Mouse (Mus musculus) yolk sac, embryonic 10.5 days (tissue): ENCODE results near the gene Tbc1d15.
"Not testable (repeated sequence)": the region's sequence is repeated elsewhere in the genome, so short reads cannot be mapped to it uniquely, and the experiment has no call there.

ENCODE experiments used
- DNase-seq: peaks from one replicate; pipeline ENCODE4 v3.0.0-alpha.2; 2017; ENCODE audit warnings: low spot score

Gene Tbc1d15

GRCm38 (mm10) chr10:115245488-115245887, 5.8 kb downstream of the Tbc1d15 start:
- no peak for DNase-seq

DNA sequence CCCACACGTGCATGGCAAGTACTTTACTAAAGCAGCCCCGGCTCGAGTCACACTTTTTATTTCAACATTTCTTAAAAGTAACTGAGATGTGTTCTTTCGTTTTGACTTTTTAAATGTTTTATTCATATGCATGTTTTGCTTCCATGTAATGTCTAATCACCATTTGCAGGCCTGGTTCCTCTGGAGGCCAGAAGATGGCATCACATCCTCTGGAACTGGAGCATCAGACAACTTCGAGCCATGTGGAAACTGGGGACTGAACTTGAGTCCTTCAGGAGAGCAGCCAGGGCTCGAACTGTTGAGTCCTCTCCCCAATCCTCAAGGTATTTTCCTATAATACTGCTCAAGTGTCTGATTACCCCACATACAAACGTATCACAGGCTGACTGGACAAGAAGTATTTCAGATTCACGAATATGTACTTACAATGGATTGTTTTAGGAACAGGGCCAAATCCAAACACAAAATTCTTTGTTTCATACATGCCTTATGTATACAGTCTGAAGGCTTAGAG, 10.1 kb downstream of the Tbc1d15 start:
- no peak for DNase-seq

GRCm38 (mm10) chr10:115237931-115238330, 13.3 kb downstream of the Tbc1d15 start:
- peak; percentile 32 for DNase-seq

GRCm38 (mm10) chr10:115236733-115237132, 14.5 kb downstream of the Tbc1d15 start:
- no peak for DNase-seq

GRCm38 (mm10) chr10:115235501-115235900, 15.8 kb downstream of the Tbc1d15 start:
- no peak for DNase-seq

DNA sequence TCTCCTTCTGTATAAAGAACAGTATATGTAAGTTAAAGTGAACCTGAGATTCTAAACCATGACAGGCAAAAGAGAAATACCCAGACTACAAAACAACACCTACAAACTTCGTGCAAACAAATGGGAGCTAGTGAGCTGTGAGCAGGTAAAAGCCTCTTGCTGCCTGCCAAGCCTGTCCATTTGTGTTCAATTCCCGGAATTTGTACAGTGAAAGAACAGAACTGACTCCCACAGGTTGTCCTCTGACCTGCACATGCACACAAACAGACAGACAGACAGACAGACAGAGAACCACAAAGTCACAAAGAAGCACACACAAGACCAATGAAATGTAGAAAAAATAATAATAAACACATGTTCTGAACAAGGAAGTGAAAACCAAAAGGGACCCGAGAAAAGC, 17.5 kb downstream of the Tbc1d15 start:
- no peak for DNase-seq

- DNase-seq = no peak
Observed at GRCm38 (mm10) chr10:115232513-115232912, 18.8 kb downstream of the Tbc1d15 start.

DNA sequence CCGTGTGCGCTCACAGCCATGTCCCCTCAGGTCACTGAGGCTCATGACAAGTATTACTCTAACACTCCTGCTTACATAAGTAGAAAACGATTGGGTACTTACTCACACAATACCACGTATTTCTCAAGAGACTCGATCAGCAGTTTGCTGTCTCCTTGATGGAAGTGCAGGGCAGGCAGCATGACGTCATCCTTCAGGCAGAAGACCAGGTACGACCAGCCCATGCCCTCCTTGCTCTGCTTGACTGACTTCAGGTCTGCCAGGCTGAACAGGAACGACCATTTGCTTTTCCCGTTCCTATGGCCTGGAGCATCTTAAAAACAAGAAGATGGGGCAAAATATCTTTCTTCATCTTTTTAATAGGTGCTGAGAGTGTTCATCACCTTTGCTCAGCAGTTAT, 22.2 kb downstream of the Tbc1d15 start:
- no peak for DNase-seq

- DNase-seq = no peak
Observed at GRCm38 (mm10) chr10:115226586-115226985, 24.7 kb downstream of the Tbc1d15 start.

GRCm38 (mm10) chr10:115223845-115224244, 27.4 kb downstream of the Tbc1d15 start:
- no peak for DNase-seq

DNA sequence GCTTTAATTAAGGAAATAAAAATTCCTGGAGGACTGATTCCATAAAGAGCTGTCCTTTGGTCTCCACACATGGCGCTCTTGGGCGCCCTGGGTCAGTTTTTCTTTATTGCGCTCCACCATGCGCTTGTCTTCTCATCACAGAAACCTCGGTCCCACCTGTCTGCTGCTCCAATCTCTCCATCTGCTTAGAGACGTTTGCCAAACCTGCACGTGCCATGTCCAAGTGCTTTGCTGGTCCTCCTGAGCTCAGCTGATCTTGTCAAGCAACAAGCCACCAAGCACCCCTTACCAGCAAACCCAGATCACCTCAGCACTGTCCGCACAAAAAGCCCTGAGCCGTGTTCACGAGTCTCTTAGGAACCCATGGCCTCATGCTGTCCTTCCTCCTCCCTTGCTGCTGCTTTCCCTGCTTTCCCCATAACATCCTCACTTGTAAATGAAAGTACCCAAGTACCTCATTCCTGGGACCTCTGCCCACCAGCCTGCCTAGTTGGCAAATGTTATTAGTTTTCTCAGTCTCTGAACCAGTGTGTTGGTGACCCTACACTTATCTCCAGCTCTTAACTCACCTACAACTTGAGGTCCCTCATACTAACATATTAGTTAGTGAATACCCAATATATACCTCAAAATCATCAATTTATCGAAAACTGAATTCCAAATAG, 38.2 kb downstream of the Tbc1d15 start:
- DNase-seq = no peak

GRCm38 (mm10) chr10:115205825-115206224, 45.4 kb downstream of the Tbc1d15 start:
- DNase-seq = no peak

- no peak for DNase-seq
Observed at GRCm38 (mm10) chr10:115205284-115205683, 46.0 kb downstream of the Tbc1d15 start.

- DNase-seq = no peak
Observed at GRCm38 (mm10) chr10:115191214-115191613, 60.1 kb downstream of the Tbc1d15 start.

GRCm38 (mm10) chr10:115187390-115187789, 63.9 kb downstream of the Tbc1d15 start:
- no peak for DNase-seq

DNA sequence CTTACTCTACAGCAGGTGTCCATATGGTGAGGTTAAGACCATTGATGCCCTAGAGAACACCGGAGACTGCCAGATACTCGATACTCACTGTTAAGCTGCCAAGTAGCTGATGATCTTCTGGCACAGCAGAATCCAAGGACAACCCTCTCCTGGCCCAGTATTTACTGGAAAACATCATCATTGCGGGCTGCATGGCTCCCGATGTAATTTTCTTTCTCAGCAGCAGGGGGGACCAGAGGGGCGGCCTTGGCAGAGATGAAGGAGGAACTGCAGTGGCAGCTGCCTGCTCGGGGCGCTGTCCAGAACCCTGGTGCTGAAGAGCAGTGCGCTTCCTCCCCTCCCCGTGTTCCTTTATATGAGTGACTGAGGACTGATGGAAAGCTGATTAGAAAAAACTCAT, 66.6 kb downstream of the Tbc1d15 start, which contains the start of gene Tph2:
Gene Tph2 (minus strand): TSS at position 326 of the 400 bp plus-strand sequence.
- peak; percentile 67 for DNase-seq

GRCm38 (mm10) chr10:115181034-115181433, 70.2 kb downstream of the Tbc1d15 start:
- no peak for DNase-seq

DNA sequence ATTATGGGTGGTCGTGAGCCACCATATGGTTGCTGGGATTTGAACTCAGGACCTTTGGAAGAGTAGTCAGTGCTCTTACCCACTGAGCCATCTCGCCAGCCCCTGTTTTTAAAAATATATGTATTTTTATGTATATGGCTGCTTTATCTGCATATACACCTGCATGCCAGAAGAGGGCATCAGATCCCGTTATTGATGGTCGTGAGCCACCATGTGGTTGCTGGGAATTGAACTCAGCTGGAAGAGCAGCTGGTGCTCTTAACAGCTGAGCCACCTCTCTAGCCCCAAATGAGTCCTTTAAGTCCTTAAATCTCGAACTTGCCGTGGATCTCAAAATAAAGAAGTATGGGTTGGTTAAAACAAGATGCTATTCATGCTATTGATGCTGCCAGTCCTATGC, 73.2 kb downstream of the Tbc1d15 start:
- not testable (repeated sequence) for DNase-seq

GRCm38 (mm10) chr10:115175591-115175991, 75.7 kb downstream of the Tbc1d15 start:
- DNase-seq = no peak

DNA sequence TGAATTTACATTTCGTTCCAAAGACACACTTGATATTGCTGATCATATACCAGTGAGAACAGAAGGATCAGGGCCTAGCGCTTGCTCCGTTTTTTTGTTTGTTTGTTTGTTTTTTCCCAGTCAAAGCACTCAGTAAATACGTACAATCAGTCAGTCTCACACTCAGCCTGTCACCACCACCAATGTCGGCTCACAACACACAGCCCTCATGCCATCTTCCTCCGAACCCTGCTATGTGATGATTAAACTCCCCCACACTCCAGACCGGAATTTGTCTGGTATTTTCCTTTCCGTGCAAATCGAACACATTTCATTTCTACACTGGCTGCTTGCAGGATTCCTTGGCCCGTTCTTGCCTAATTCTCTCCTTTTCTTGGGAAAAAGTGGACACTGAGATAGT, 77.9 kb downstream of the Tbc1d15 start:
- DNase-seq = no peak

- DNase-seq = no peak
Observed at GRCm38 (mm10) chr10:115171351-115171818, 79.9 kb downstream of the Tbc1d15 start.

- DNase-seq = no peak
Observed at GRCm38 (mm10) chr10:115170496-115171350, 80.5 kb downstream of the Tbc1d15 start.

GRCm38 (mm10) chr10:115169410-115169809, 81.9 kb downstream of the Tbc1d15 start:
- DNase-seq = no peak
